Mouse (Mus musculus) T-helper 2 cell (primary cell): Measurements from ENCODE around the gene Tlx2.

ENCODE experiments used
- in situ Hi-C: fragments of 300-600 bp; cut with MboI, MseI; formaldehyde crosslinking; loops from one replicate; pipeline ENCODE4 v1.15.1; 2025; ENCODE audit warnings: high pct_unique_total_duplicates

Gene Tlx2

GRCm38 (mm10) chr6:83092416-83093127 is 22.5 kb upstream of the Tlx2 start:
- in situ Hi-C loops = no loop called here

GRCm38 (mm10) chr6:83087926-83088260 is 17.8 kb upstream of the Tlx2 start:
- in situ Hi-C loops = no loop called here

- in situ Hi-C loops = no loop called here
Measured at GRCm38 (mm10) chr6:83087205-83087925, 17.3 kb upstream of the Tlx2 start.

GRCm38 (mm10) chr6:83086121-83087035 is 16.3 kb upstream of the Tlx2 start, which contains the start of gene Lbx2:
Gene Lbx2 (plus strand): TSS chr6:83086367.
- in situ Hi-C loops = no loop called here

- in situ Hi-C loops = no loop called here
Measured at GRCm38 (mm10) chr6:83084477-83084876, 14.4 kb upstream of the Tlx2 start.

- in situ Hi-C loops = no loop called here
Measured at GRCm38 (mm10) chr6:83083497-83083896, 13.4 kb upstream of the Tlx2 start.

GRCm38 (mm10) chr6:83080210-83080609 is 10.1 kb upstream of the Tlx2 start:
- in situ Hi-C loops = no loop called here

GRCm38 (mm10) chr6:83078324-83078858 is 8.3 kb upstream of the Tlx2 start:
- in situ Hi-C loops = loop anchor here (5.0 kb wide), 1 partner anchor 39 kb away; the partner anchor contains the start of gene Mogs

GRCm38 (mm10) chr6:83077630-83078323 is 7.7 kb upstream of the Tlx2 start, which contains the start of gene Pcgf1:
Gene Pcgf1 (plus strand): TSS chr6:83077869.
- in situ Hi-C loops = loop anchor here (5.0 kb wide), 1 partner anchor 40 kb away; the partner anchor contains the start of gene Mogs

GRCm38 (mm10) chr6:83074979-83075378 is 4.9 kb upstream of the Tlx2 start:
- in situ Hi-C loops = loop anchor here (5.0 kb wide), 1 partner anchor 42 kb away; the partner anchor contains the start of gene Mogs

GRCm38 (mm10) chr6:83071220-83071619 is 1.1 kb upstream of the Tlx2 start:
- in situ Hi-C loops = no loop called here

- in situ Hi-C loops = no loop called here
Measured at GRCm38 (mm10) chr6:83070311-83071219, 472 bp upstream of the Tlx2 start.

- in situ Hi-C loops = no loop called here
Measured at GRCm38 (mm10) chr6:83069488-83070246, 426 bp downstream of the Tlx2 start.

- in situ Hi-C loops = no loop called here
Measured at GRCm38 (mm10) chr6:83068706-83069487, 1.2 kb downstream of the Tlx2 start.

- in situ Hi-C loops = no loop called here
Measured at GRCm38 (mm10) chr6:83068221-83068620, 1.9 kb downstream of the Tlx2 start.

- in situ Hi-C loops = no loop called here
Measured at GRCm38 (mm10) chr6:83066441-83066840, 3.7 kb downstream of the Tlx2 start.

- in situ Hi-C loops = no loop called here
Measured at GRCm38 (mm10) chr6:83065995-83066394, 4.1 kb downstream of the Tlx2 start.

GRCm38 (mm10) chr6:83058725-83059124 is 11.4 kb downstream of the Tlx2 start:
- in situ Hi-C loops = no loop called here
